15 mouse cellular contexts compared by ENCODE assay signal in the genomic region with DNA sequence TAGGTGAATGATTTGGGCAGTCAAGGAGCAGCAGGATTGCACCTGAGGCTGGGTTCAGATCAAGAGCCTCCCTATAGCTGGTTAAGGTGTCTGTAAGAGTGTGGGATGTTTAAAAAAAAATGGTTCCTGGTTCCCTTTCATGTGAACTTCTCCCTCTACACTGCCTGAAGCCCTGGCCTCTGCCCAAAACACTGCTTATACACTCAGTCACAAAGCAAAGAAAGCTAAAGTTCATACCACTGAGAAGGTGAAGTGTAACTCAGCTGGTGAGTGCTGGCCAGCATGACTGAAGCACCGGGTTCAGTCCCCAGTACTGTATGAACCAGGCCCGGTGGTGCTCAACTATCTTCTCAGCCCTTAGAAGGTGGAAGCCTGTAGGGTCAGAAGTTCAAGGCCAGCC.
"Had no signal": no experiment of that assay in that cellular context is flagged by ENCODE, and none has a peak within 500 bp of the region (broad histone marks: within the 10 kb centered on the region; RNA-seq: fewer than 3 reads in every experiment).

No protein-coding gene starts in this region.

- H3K4me1 ChIP-seq: midbrain, embryonic 15.5 days had no signal

- DNase-seq: lung, adult 2 months; lung, postnatal 10 days; right cerebral cortex, postnatal 14 days; thymus, postnatal 14 days; thymus, postnatal 36 days had no signal

- H3K4me3 ChIP-seq: lung, embryonic 15.5 days; megakaryocyte, embryonic 14.5 days; midbrain, embryonic 13.5 days; midbrain, embryonic 15.5 days; neural tube, embryonic 12.5 days; stomach, embryonic 15.5 days had no signal

- H3K4me2 ChIP-seq: lung, embryonic 15.5 days; midbrain, embryonic 11.5 days; midbrain, embryonic 13.5 days; midbrain, embryonic 15.5 days; neural tube, embryonic 12.5 days; stomach, embryonic 15.5 days had no signal

- H3K27me3 ChIP-seq: lung, embryonic 15.5 days; midbrain, embryonic 15.5 days; neural tube, embryonic 12.5 days; stomach, embryonic 15.5 days had no signal

- H3K27ac ChIP-seq: liver, embryonic 14.5 days; lung, embryonic 15.5 days; macrophage; midbrain, embryonic 13.5 days; midbrain, embryonic 15.5 days; neural tube, embryonic 12.5 days; stomach, embryonic 15.5 days; stomach, postnatal 0 days had no signal

- H3K9me3 ChIP-seq: lung, embryonic 15.5 days; megakaryocyte, embryonic 14.5 days; midbrain, embryonic 13.5 days; midbrain, embryonic 15.5 days; neural tube, embryonic 12.5 days; stomach, embryonic 15.5 days had no signal

- H3K36me3 ChIP-seq: lung, embryonic 15.5 days; midbrain, embryonic 15.5 days; stomach, embryonic 15.5 days had no signal

- H3K9ac ChIP-seq: liver, embryonic 14.5 days; lung, embryonic 15.5 days; midbrain, embryonic 13.5 days; midbrain, embryonic 15.5 days; neural tube, embryonic 12.5 days; stomach, embryonic 15.5 days had no signal

- ATAC-seq: midbrain, embryonic 13.5 days; midbrain, embryonic 15.5 days had no signal
